Mouse (Mus musculus): ENCODE data around the gene Rpl39l. TPM values are rescaled to one million over a fixed set of nuclear protein-coding genes. Genes with fewer than 3 reads are reported as not detected.
"Not testable (repeated sequence)": the region's sequence is repeated elsewhere in the genome, so short reads cannot be mapped to it uniquely, and the experiment has no call there.

Rpl39l gene
- 0.22 and 0.89 TPM in 2 replicates for polyA plus RNA-seq (2015; fragmentation: Nextera tagmentation; extraction: Ambion mirVana)

DNA sequence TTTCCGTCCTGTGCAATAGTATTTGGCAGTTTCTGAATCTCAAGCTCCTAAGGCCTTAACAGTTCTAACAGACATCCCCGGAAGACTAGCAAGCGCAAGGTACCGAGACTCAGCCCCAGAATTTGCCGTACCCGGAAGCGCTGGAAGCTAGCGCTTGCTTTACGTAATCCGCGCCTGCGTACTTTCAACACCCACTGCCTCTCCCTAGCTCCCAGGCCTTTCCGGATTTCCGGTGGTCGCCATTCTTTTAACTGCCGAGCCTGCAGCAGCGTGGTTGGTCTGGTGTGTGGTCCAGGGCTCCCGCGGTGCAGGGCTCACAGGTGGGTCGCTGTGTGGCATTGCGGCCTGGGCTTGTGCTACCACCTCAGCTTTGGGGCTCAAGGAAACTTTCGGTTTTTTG, at the start of gene Rpl39l:
TSS of gene Rpl39l (plus strand) at position 222 of the 400 bp plus-strand sequence.
- Histone ChIP-seq H3K27ac (no peak within 1 kb of the TSS), H3K27me3 (replicated peaks) (no peaks in the 10 kb centered on the region), H3K9me3 (no peaks in the 10 kb centered on the region), H3K36me3 (replicated peaks) (no peaks in the 10 kb centered on the region), H3K9ac (no peak within 1 kb of the TSS), H3K4me1 (no peaks in the 10 kb centered on the region), H3K4me3 (no peak within 1 kb of the TSS), H3K4me2 (no peak within 1 kb of the TSS)
- no peak for ATAC-seq (replicated peaks)
- 86% methylated on average over 22 of the region's 22 CpGs for WGBS

- Histone ChIP-seq H3K36me3 (replicated peaks) (no peaks in the 10 kb centered on the region), H3K27me3 (replicated peaks) (no peaks in the 10 kb centered on the region), H3K9ac (no peak overlapping the region), H3K4me1 (no peaks in the 10 kb centered on the region), H3K4me3 (no peak overlapping the region), H3K4me2 (no peak overlapping the region), H3K27ac (no peak overlapping the region), H3K9me3 (no peaks in the 10 kb centered on the region)
- no peak for ATAC-seq (replicated peaks)
- 77% methylated on average over 1 of the region's 1 CpGs for WGBS
Measured at GRCm38 (mm10) chr16:10127586-10127985, 42.4 kb upstream of the Rpl39l start.

DNA sequence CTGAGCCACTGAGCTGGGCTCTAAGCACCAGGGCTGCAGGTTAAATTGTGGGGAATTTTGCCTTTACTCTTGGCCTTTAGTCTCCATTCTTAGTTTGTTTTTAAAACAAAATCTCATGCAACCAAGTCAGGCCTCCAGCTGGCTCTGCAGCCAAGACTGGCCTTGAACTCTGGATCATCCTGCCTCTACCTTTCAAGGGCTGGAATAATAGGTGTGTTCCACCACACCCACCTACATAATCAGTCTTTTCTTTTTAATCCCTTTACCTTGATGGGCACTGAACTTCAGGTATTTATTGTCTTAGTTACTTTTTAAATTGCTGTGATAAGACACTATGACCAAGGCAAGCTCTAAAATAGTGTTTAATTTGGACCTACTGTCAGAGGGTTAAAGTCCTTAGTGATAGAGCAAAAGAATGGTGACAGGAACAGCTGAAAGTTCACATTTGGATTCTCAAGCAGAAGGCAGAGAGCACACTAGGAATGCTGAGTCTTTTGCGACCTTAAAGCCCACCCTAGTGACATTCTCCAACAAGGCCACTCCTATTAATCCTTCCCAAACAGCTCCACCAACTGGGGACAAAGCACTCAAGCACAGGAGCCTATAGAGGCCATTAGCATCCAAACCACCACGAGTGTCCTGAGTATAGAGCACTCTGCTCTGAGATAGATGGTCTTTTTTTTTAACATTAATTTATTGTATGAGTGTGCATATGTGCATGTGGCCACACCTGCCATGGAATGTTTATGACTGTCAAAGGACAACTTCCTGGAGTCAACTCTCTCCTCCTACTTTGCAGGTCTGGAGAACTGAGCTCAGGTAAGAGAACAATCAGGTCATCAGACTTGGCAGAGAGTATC, 40.7 kb upstream of the Rpl39l start:
- Histone ChIP-seq H3K27ac (no peak overlapping the region), H3K4me2 (no peak overlapping the region), H3K4me3 (no peak overlapping the region), H3K36me3 (replicated peaks) (no peaks in the 10 kb centered on the region), H3K4me1 (no peaks in the 10 kb centered on the region), H3K27me3 (replicated peaks) (no peaks in the 10 kb centered on the region), H3K9ac (no peak overlapping the region), H3K9me3 (no peaks in the 10 kb centered on the region)
- 70% methylated on average over 2 of the region's 2 CpGs for WGBS
- ATAC-seq (replicated peaks): no peak

DNA sequence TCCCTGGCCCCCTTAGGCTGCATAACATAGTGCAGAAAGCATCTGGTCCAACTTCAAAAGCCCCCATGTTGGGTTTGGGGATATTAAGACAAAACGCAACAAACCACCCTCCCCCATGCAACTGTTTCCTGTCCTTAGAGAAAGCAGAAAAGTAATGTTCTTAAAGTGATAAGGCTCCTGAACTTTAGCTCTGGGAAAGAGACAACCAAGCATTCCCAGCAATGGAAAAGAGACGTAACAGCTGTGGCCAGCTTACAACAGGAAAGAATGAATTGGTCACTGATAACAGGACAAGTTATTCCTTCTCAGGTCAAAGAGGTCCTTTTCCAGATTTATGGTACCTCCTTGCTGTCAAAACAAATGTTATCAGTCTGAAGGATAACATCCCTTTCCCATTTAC, 26.9 kb upstream of the Rpl39l start:
- no peak overlapping the region for H3K27ac ChIP-seq
- ATAC-seq (replicated peaks): no peak
- H3K4me3 ChIP-seq: no peak overlapping the region
- no peaks in the 10 kb centered on the region for H3K27me3 ChIP-seq (replicated peaks)
- no peaks in the 10 kb centered on the region for H3K36me3 ChIP-seq (replicated peaks)
- H3K4me1 ChIP-seq: no peaks in the 10 kb centered on the region
- H3K9ac ChIP-seq: no peak overlapping the region
- H3K9me3 ChIP-seq: no peaks in the 10 kb centered on the region
- H3K4me2 ChIP-seq: no peak overlapping the region
- 83% methylated on average over 2 of the region's 2 CpGs for WGBS

DNA sequence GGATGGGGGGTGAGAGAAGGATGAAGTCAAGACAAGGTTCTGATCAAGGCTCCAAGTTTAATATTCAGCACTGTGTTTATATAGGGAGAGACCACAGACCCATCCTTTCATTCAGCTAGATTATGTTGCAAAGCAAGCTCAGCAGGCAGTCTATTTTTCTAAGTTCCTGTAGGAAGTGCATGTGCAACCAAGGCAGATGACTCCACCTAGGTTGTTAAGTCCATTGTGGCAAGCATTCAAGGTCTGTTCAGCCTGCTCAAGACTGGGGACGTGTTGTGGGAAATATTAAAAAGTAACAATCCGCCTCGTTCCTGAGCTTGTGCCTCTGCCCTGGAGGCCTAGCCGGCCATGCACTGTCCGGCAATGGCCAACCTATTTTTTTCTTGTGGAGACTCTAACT, 22.6 kb upstream of the Rpl39l start:
- Histone ChIP-seq H3K9ac (no peak overlapping the region), H3K27ac (no peak overlapping the region), H3K4me3 (no peak overlapping the region), H3K27me3 (replicated peaks) (no peaks in the 10 kb centered on the region), H3K4me2 (no peak overlapping the region), H3K9me3 (no peaks in the 10 kb centered on the region), H3K36me3 (replicated peaks) (no peaks in the 10 kb centered on the region), H3K4me1 (no peaks in the 10 kb centered on the region)
- WGBS: 89% methylated on average over 5 of the region's 5 CpGs
- no peak for ATAC-seq (replicated peaks)

DNA sequence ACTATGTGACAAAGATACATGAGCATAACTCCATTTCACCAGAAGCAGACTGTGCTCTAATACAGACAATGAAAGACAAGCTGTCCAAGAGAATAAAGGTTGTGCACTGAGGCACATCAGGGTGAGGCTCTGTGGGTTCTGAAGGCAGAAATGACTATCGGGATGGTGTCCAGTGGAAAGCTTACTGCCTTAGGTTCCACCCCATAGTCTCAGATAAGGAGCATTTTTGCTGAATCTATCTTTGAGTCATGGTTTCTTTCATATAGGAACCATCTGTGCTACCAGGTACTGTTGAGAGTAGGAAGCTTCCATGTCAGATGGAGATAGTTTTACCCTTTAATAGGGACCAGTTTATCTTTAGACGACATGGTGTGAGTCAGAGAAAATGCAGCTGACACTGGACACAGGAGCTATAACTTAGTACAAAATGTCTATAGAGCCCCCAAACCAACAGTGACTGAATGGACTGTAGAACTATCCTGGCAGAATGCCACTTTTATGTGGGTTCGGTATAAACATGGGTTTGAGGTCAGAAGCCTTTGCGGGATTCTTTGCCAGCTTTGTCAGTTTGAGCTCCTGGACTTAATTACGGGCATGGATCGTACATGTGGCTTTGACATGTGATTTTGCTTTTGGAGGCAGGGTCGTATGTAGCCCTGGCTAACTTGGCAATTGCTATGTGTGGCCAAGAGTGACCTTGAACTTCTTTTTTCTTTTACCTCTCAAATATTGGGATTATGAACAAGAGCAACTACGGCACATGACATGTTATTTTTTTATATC, 712 bp upstream of the Rpl39l start:
- H3K4me3 ChIP-seq: no peak overlapping the region
- ATAC-seq (replicated peaks): no peak
- no peak overlapping the region for H3K4me2 ChIP-seq
- H3K9me3 ChIP-seq: no peaks in the 10 kb centered on the region
- no peaks in the 10 kb centered on the region for H3K27me3 ChIP-seq (replicated peaks)
- no peak overlapping the region for H3K27ac ChIP-seq
- 92% methylated on average over 8 of the region's 8 CpGs for WGBS
- no peak overlapping the region for H3K9ac ChIP-seq
- no peaks in the 10 kb centered on the region for H3K36me3 ChIP-seq (replicated peaks)
- H3K4me1 ChIP-seq: no peaks in the 10 kb centered on the region

DNA sequence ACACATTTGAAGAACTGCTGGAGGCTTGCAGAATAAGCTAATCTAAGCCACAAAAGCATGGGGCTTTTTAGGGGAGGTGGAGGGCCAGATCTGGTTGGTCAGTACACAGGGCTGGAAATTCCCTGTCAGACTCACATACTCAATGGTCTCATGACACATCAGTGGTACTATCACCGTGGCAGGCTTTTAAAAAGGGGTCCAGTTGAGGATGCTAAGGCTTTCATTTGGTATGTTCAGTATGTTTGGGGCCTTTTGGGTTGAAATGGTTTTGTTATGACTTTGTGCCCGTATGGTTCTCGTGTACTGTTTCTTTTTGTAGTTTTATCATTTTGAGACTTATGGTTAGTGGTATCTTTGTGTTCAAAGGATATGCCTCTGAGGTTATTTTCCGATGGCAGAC, 1.2 kb downstream of the Rpl39l start:
- no peak overlapping the region for H3K27ac ChIP-seq
- no peak overlapping the region for H3K4me2 ChIP-seq
- H3K9me3 ChIP-seq: no peaks in the 10 kb centered on the region
- H3K9ac ChIP-seq: no peak overlapping the region
- no peaks in the 10 kb centered on the region for H3K36me3 ChIP-seq (replicated peaks)
- 93% methylated on average over 4 of the region's 4 CpGs for WGBS
- ATAC-seq (replicated peaks): no peak
- no peaks in the 10 kb centered on the region for H3K4me1 ChIP-seq
- no peaks in the 10 kb centered on the region for H3K27me3 ChIP-seq (replicated peaks)
- H3K4me3 ChIP-seq: no peak overlapping the region

GRCm38 (mm10) chr16:10172179-10172820, 2.3 kb downstream of the Rpl39l start:
- 90% methylated on average over 3 of the region's 3 CpGs for WGBS
- H3K4me3 ChIP-seq: no peak overlapping the region

DNA sequence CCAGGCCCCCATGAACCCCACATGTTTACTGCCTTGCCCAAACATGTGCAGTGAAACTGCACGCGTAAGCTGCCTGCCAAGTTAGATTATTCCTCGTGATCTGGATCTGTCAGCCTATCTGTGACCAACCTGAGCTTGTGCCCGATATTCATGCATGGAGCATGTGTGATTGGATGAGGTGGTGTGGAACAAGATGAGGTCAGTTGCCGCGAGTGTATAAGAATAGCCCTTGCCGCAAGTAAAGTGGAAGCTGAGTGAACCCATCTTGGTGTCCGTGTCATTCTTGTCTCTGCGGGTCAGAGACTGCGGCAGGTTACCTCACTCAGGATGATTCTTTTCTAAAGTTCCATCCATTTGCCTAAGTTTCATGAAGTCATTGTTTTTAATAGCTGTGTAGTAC, 17.4 kb downstream of the Rpl39l start:
- H3K9me3 ChIP-seq: peaks cover 13% of the 10 kb centered on the region
- not testable (repeated sequence) for ATAC-seq (replicated peaks); H3K4me3 ChIP-seq; H3K4me1 ChIP-seq; H3K36me3 ChIP-seq (replicated peaks); H3K9ac ChIP-seq; H3K27me3 ChIP-seq (replicated peaks); H3K4me2 ChIP-seq; H3K27ac ChIP-seq
- WGBS: 97% methylated on average over 10 of the region's 10 CpGs

More at GRCm38 (mm10) chr16:10172179-10172820, 2.3 kb downstream of the Rpl39l start:
- Histone ChIP-seq H3K27me3 (replicated peaks) (no peaks in the 10 kb centered on the region), H3K27ac (no peak overlapping the region), H3K9me3 (no peaks in the 10 kb centered on the region), H3K4me2 (no peak overlapping the region), H3K9ac (no peak overlapping the region), H3K4me1 (no peaks in the 10 kb centered on the region), H3K36me3 (replicated peaks) (no peaks in the 10 kb centered on the region)
- ATAC-seq (replicated peaks): no peak

- peak; percentile 99 for ATAC-seq (replicated peaks)
- Histone ChIP-seq H3K27me3 (replicated peaks) (peaks cover 5% of the 10 kb centered on the region), H3K4me2 (peak within 1 kb of the TSS; percentile 89), H3K9ac (peak within 1 kb of the TSS; percentile 31), H3K4me1 (peaks cover 12% of the 10 kb centered on the region; the same call in 1 of the 2 replicates), H3K27ac (no peak within 1 kb of the TSS), H3K9me3 (no peaks in the 10 kb centered on the region), H3K36me3 (replicated peaks) (no peaks in the 10 kb centered on the region), H3K4me3 (peak within 1 kb of the TSS; percentile 49)
- 2% methylated on average over 62 of the region's 63 CpGs for WGBS
Measured at GRCm38 (mm10) chr16:10192679-10193506, 22.9 kb downstream of the Rpl39l start, which contains the start of gene Atf7ip2. Gene Atf7ip2 (plus strand): TSS chr16:10192712.

DNA sequence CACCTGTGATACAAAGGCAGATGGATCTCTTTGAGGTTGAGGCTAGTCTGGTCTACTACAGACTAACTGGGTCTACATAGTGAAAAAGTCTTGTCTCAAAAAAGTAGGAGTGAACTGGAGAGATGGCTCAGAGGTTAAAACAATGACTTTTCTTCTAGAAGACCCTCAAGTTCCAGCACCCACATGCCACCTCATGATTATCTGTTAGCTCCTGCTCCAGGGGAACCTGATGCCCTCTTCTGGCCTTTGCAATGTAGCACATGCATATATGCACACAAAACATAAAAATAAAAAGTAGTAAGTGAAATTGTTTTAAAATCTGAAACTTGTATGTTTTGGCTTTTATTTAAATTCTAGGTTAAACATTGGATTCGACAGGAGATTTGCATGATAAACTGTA, 38.8 kb downstream of the Rpl39l start:
- 88% methylated on average over 1 of the region's 1 CpGs for WGBS
- Histone ChIP-seq H3K9me3 (no peaks in the 10 kb centered on the region), H3K4me3 (no peak overlapping the region), H3K4me2 (no peak overlapping the region), H3K27me3 (replicated peaks) (no peaks in the 10 kb centered on the region), H3K9ac (no peak overlapping the region), H3K36me3 (replicated peaks) (no peaks in the 10 kb centered on the region), H3K27ac (no peak overlapping the region), H3K4me1 (no peaks in the 10 kb centered on the region)
- no peak for ATAC-seq (replicated peaks)

All from midbrain, embryonic 15.5 days (tissue).